Mouse (Mus musculus) neural tube, embryonic 15.5 days (tissue): Measurements from ENCODE around the gene Rpl15. TPM values are rescaled to one million over a fixed set of nuclear protein-coding genes. Genes with fewer than 3 reads are reported as not detected.
"Not testable (repeated sequence)": the region's sequence is repeated elsewhere in the genome, so short reads cannot be mapped to it uniquely, and the experiment has no call there.

ENCODE experiments used
- ATAC-seq: fragments of 200-750 bp; cut with Nextera tagmentation; 2 replicates; pipeline ENCODE4 v1.8.0; 2017; ENCODE audit warnings: mild to moderate bottlenecking, moderate TSS enrichment, moderate library complexity; ENCODE audit not compliant: low FRiP score
- H3K27ac ChIP-seq: fragments of 300-500 bp; sonication (generic); replicated peaks from 2 replicates; pipeline ENCODE4 v1.5.1; 2015; ENCODE audit warnings: mild to moderate bottlenecking, inconsistent platforms
- H3K27me3 ChIP-seq: fragments of 300-500 bp; sonication (generic); replicated peaks from 2 replicates; pipeline ENCODE4 v1.6.1; 2015; ENCODE audit warnings: inconsistent platforms
- H3K36me3 ChIP-seq: fragments of 300-500 bp; sonication (generic); 2 replicates; pipeline ENCODE4 v1.6.1; 2015; ENCODE audit warnings: inconsistent platforms
- H3K4me1 ChIP-seq: fragments of 300-500 bp; sonication (generic); 2 replicates; pipeline ENCODE4 v1.6.1; 2015; ENCODE audit warnings: inconsistent platforms
- H3K4me2 ChIP-seq: fragments of 300-500 bp; sonication (generic); 2 replicates; pipeline ENCODE4 v1.6.1; 2015; ENCODE audit warnings: inconsistent platforms, mild to moderate bottlenecking, moderate library complexity
- H3K4me3 ChIP-seq: fragments of 300-500 bp; sonication (generic); replicated peaks from 2 replicates; pipeline ENCODE4 v1.5.1; 2015; ENCODE audit warnings: mild to moderate bottlenecking, inconsistent platforms
- H3K9ac ChIP-seq: fragments of 300-500 bp; sonication (generic); replicated peaks from 2 replicates; pipeline ENCODE4 v1.6.1; 2015; ENCODE audit warnings: mild to moderate bottlenecking, inconsistent platforms
- H3K9me3 ChIP-seq: fragments of 300-500 bp; sonication (generic); replicated peaks from 2 replicates; pipeline ENCODE4 v1.6.1; 2016; ENCODE audit warnings: inconsistent platforms
- WGBS: fragments of 180-500 bp; shearing (Covaris S2); methylation state at CpG from one replicate; pipeline ENCODE4 v1.1.7; 2015; ENCODE audit warnings: mixed read lengths; 5-methylcytosine and 5-hydroxymethylcytosine counted together
- polyA plus RNA-seq: library from polyadenylated mRNA; unstranded; fragments of >200 nt; fragmentation: Nextera tagmentation; extraction: Ambion mirVana; gene quantifications from 2 replicates; pipeline ENCODE4 v1.2.1, GENCODE M21; 2015

Rpl15 gene
- polyA plus RNA-seq, 1 experiment from 2014 or later: 264 TPM

GRCm38 (mm10) chr14:18240132-18240531 lies 31.1 kb downstream of the Rpl15 start:
- 75% methylated on average over 7 of the region's 7 CpGs for WGBS
- no peak overlapping the region for H3K27ac ChIP-seq
- peaks cover 4% of the 10 kb centered on the region; the same call in 1 of the 2 replicates for H3K4me1 ChIP-seq
- no peak overlapping the region for H3K9ac ChIP-seq
- H3K27me3 ChIP-seq: no peaks in the 10 kb centered on the region
- no peak overlapping the region for H3K4me3 ChIP-seq
- ATAC-seq: no peak
- no peak overlapping the region for H3K4me2 ChIP-seq
- H3K9me3 ChIP-seq: no peaks in the 10 kb centered on the region
- no peaks in the 10 kb centered on the region for H3K36me3 ChIP-seq

- no peaks in the 10 kb centered on the region for H3K9me3 ChIP-seq
- H3K27me3 ChIP-seq: no peaks in the 10 kb centered on the region
- ATAC-seq: peak; percentile 93
- peak within 1 kb of the TSS; percentile 88 for H3K27ac ChIP-seq
- H3K4me1 ChIP-seq: peaks cover 4% of the 10 kb centered on the region; the same call in 1 of the 2 replicates
- peak within 1 kb of the TSS; percentile 98 for H3K4me3 ChIP-seq
- H3K4me2 ChIP-seq: peak within 1 kb of the TSS; percentile 74
- H3K36me3 ChIP-seq: no peaks in the 10 kb centered on the region
- WGBS: under 1% methylated on average over 50 of the region's 66 CpGs
- H3K9ac ChIP-seq: peak within 1 kb of the TSS; percentile 69
Observed at GRCm38 (mm10) chr14:18238750-18239731, 32.1 kb downstream of the Rpl15 start, which contains the start of gene Nr1d2. TSS of gene Nr1d2 (minus strand) at chr14:18239127.

GRCm38 (mm10) chr14:18238131-18238749 lies 33.0 kb downstream of the Rpl15 start:
- peaks cover 4% of the 10 kb centered on the region; the same call in 1 of the 2 replicates for H3K4me1 ChIP-seq
- H3K4me3 ChIP-seq: peak overlapping the region; percentile 98
- no peaks in the 10 kb centered on the region for H3K36me3 ChIP-seq
- no peaks in the 10 kb centered on the region for H3K27me3 ChIP-seq
- ATAC-seq: peak; percentile 96
- WGBS: 0% methylated on average over 58 of the region's 71 CpGs
- no peaks in the 10 kb centered on the region for H3K9me3 ChIP-seq
- H3K9ac ChIP-seq: peak overlapping the region; percentile 69
- peak overlapping the region; percentile 74 for H3K4me2 ChIP-seq
- H3K27ac ChIP-seq: peak overlapping the region; percentile 88

GRCm38 (mm10) chr14:18237381-18237780 lies 33.8 kb downstream of the Rpl15 start:
- H3K4me3 ChIP-seq: peak overlapping the region; percentile 98; the same call in 1 of the 2 replicates
- WGBS: 71% methylated on average over 4 of the region's 4 CpGs

GRCm38 (mm10) chr14:18236496-18237235 lies 34.5 kb downstream of the Rpl15 start:
- not testable (repeated sequence) for H3K9ac ChIP-seq, H3K27ac ChIP-seq, H3K27me3 ChIP-seq, H3K4me1 ChIP-seq, H3K9me3 ChIP-seq, H3K4me3 ChIP-seq, H3K4me2 ChIP-seq, ATAC-seq, H3K36me3 ChIP-seq
- 82% methylated on average over 2 of the region's 2 CpGs for WGBS

More at GRCm38 (mm10) chr14:18237381-18237780, 33.8 kb downstream of the Rpl15 start:
- Histone ChIP-seq H3K4me1 (peaks cover 4% of the 10 kb centered on the region; the same call in 1 of the 2 replicates), H3K9ac (no peak overlapping the region), H3K27me3 (no peaks in the 10 kb centered on the region), H3K9me3 (no peaks in the 10 kb centered on the region), H3K27ac (no peak overlapping the region), H3K36me3 (no peaks in the 10 kb centered on the region), H3K4me2 (peak overlapping the region; percentile 74)
- ATAC-seq: no peak

- Histone ChIP-seq H3K9ac (no peak overlapping the region), H3K36me3 (no peaks in the 10 kb centered on the region), H3K4me2 (no peak overlapping the region), H3K4me3 (no peak overlapping the region), H3K27ac (no peak overlapping the region), H3K27me3 (no peaks in the 10 kb centered on the region), H3K9me3 (no peaks in the 10 kb centered on the region), H3K4me1 (peaks cover 4% of the 10 kb centered on the region; the same call in 1 of the 2 replicates)
- no peak for ATAC-seq
- 71% methylated on average over 5 of the region's 5 CpGs for WGBS
Observed at GRCm38 (mm10) chr14:18233981-18234960, 36.9 kb downstream of the Rpl15 start.

- H3K4me3 ChIP-seq: no peak overlapping the region
Observed at GRCm38 (mm10) chr14:18233076-18233475, 38.1 kb downstream of the Rpl15 start.

GRCm38 (mm10) chr14:18231866-18232265 lies 39.3 kb downstream of the Rpl15 start:
- H3K4me1 ChIP-seq, H3K9me3 ChIP-seq, H3K27ac ChIP-seq, H3K9ac ChIP-seq, H3K4me2 ChIP-seq, H3K27me3 ChIP-seq, H3K36me3 ChIP-seq, H3K4me3 ChIP-seq, ATAC-seq: not testable (repeated sequence)
- WGBS: 95% methylated on average over 8 of the region's 8 CpGs

More at GRCm38 (mm10) chr14:18233076-18233475, 38.1 kb downstream of the Rpl15 start:
- no peak overlapping the region for H3K9ac ChIP-seq
- ATAC-seq: no peak
- no peaks in the 10 kb centered on the region for H3K36me3 ChIP-seq
- no peaks in the 10 kb centered on the region for H3K27me3 ChIP-seq
- peaks cover 4% of the 10 kb centered on the region; the same call in 1 of the 2 replicates for H3K4me1 ChIP-seq
- no peak overlapping the region for H3K27ac ChIP-seq
- H3K4me2 ChIP-seq: no peak overlapping the region
- no peaks in the 10 kb centered on the region for H3K9me3 ChIP-seq
- 92% methylated on average over 2 of the region's 2 CpGs for WGBS

- not testable (repeated sequence) for H3K27me3 ChIP-seq, H3K4me3 ChIP-seq, H3K27ac ChIP-seq, ATAC-seq, H3K9me3 ChIP-seq, H3K9ac ChIP-seq, H3K4me1 ChIP-seq, H3K4me2 ChIP-seq, H3K36me3 ChIP-seq
- 95% methylated on average over 10 of the region's 10 CpGs for WGBS
Observed at GRCm38 (mm10) chr14:18229751-18230150, 41.4 kb downstream of the Rpl15 start.

- not testable (repeated sequence) for H3K4me1 ChIP-seq, H3K4me3 ChIP-seq, H3K27me3 ChIP-seq, H3K9me3 ChIP-seq, H3K36me3 ChIP-seq, ATAC-seq, H3K9ac ChIP-seq, H3K27ac ChIP-seq
- peak overlapping the region; percentile 11; the same call in 1 of the 2 replicates for H3K4me2 ChIP-seq
- WGBS: 43% methylated on average over 11 of the region's 11 CpGs
Observed at GRCm38 (mm10) chr14:18226181-18226580, 45.0 kb downstream of the Rpl15 start.
